Mouse (Mus musculus): ENCODE measurements around the gene Wdr37. TPM values are rescaled to one million over a fixed set of nuclear protein-coding genes. Genes with fewer than 3 reads are reported as not detected.

Wdr37 gene
- total and polyA plus RNA-seq, 2 experiments from 2014 or later = 15.7 to 16.3 TPM

- Histone ChIP-seq H3K27me3 (ENCODE audit: control insufficient read depth, insufficient read depth, low read length) (no peaks in the 10 kb centered on the region), H3K9me3 (replicated peaks; ENCODE audit: control insufficient read depth, low read length) (no peaks in the 10 kb centered on the region), H3K27ac (ENCODE audit: low read depth) (no peak overlapping the region), H3K4me1 (ENCODE audit: control insufficient read depth, insufficient read depth) (no peaks in the 10 kb centered on the region), H3K36me3 (replicated peaks; ENCODE audit: control insufficient read depth, insufficient read depth, low read length) (peaks cover 56% of the 10 kb centered on the region), H3K9ac (replicated peaks; ENCODE audit: low read depth, low read length) (no peak overlapping the region), H3K4me3 (ENCODE audit: low read depth, low read length) (no peak overlapping the region), H3K4me2 (ENCODE audit: low read depth, low read length) (no peak overlapping the region)
- TF ChIP-seq CTCF (IDR thresholded peaks at IDR 0.05; ENCODE audit: low read depth) (no peak), EP300 (IDR thresholded peaks at IDR 0.05; ENCODE audit: low read depth) (no peak)
- ATAC-seq (ENCODE audit: insufficient read depth, low read depth) (no peak), DNase-seq (ENCODE audit: low spot score) (no peak)
These were observed 41.0 kb downstream of the Wdr37 start for GRCm38 (mm10) chr13:8830696-8831095.

GRCm38 (mm10) chr13:8829784-8830183 lies 41.9 kb downstream of the Wdr37 start:
- Histone ChIP-seq H3K27me3 (ENCODE audit: control insufficient read depth, insufficient read depth, low read length) (no peaks in the 10 kb centered on the region), H3K9me3 (replicated peaks; ENCODE audit: control insufficient read depth, low read length) (no peaks in the 10 kb centered on the region), H3K36me3 (replicated peaks; ENCODE audit: control insufficient read depth, insufficient read depth, low read length) (peaks cover 53% of the 10 kb centered on the region), H3K4me2 (ENCODE audit: low read depth, low read length) (no peak overlapping the region), H3K9ac (replicated peaks; ENCODE audit: low read depth, low read length) (no peak overlapping the region), H3K4me3 (ENCODE audit: low read depth, low read length) (no peak overlapping the region), H3K27ac (ENCODE audit: low read depth) (no peak overlapping the region), H3K4me1 (ENCODE audit: control insufficient read depth, insufficient read depth) (no peaks in the 10 kb centered on the region)
- DNase-seq (ENCODE audit: low spot score) (no peak), ATAC-seq (ENCODE audit: insufficient read depth, low read depth) (no peak)
- no peak for TF ChIP-seq EP300 (IDR thresholded peaks at IDR 0.05; ENCODE audit: low read depth)
- TF ChIP-seq CTCF (IDR thresholded peaks at IDR 0.05; ENCODE audit: low read depth) = no peak
- 80% methylated on average over 5 of the region's 5 CpGs for WGBS

GRCm38 (mm10) chr13:8828946-8829345 lies 42.8 kb downstream of the Wdr37 start:
- H3K9ac ChIP-seq (replicated peaks; ENCODE audit: low read depth, low read length) = no peak overlapping the region
- no peak for ATAC-seq (ENCODE audit: insufficient read depth, low read depth)
- H3K4me2 ChIP-seq (ENCODE audit: low read depth, low read length) = no peak overlapping the region
- no peak overlapping the region for H3K4me3 ChIP-seq (ENCODE audit: low read depth, low read length)
- WGBS = 83% methylated on average over 1 of the region's 1 CpGs
- no peaks in the 10 kb centered on the region for H3K9me3 ChIP-seq (replicated peaks; ENCODE audit: control insufficient read depth, low read length)
- peaks cover 44% of the 10 kb centered on the region for H3K36me3 ChIP-seq (replicated peaks; ENCODE audit: control insufficient read depth, insufficient read depth, low read length)
- no peak for TF ChIP-seq EP300 (IDR thresholded peaks at IDR 0.05; ENCODE audit: low read depth)
- TF ChIP-seq CTCF (IDR thresholded peaks at IDR 0.05; ENCODE audit: low read depth) = no peak
- H3K27me3 ChIP-seq (ENCODE audit: control insufficient read depth, insufficient read depth, low read length) = no peaks in the 10 kb centered on the region
- no peaks in the 10 kb centered on the region for H3K4me1 ChIP-seq (ENCODE audit: control insufficient read depth, insufficient read depth)
- H3K27ac ChIP-seq (ENCODE audit: low read depth) = no peak overlapping the region
- no peak for DNase-seq (ENCODE audit: low spot score)

GRCm38 (mm10) chr13:8823546-8823945 lies 48.2 kb downstream of the Wdr37 start:
- Histone ChIP-seq H3K9ac (replicated peaks; ENCODE audit: low read depth, low read length) (no peak overlapping the region), H3K4me2 (ENCODE audit: low read depth, low read length) (no peak overlapping the region), H3K27ac (ENCODE audit: low read depth) (no peak overlapping the region), H3K4me3 (ENCODE audit: low read depth, low read length) (no peak overlapping the region), H3K27me3 (ENCODE audit: control insufficient read depth, insufficient read depth, low read length) (no peaks in the 10 kb centered on the region), H3K9me3 (replicated peaks; ENCODE audit: control insufficient read depth, low read length) (no peaks in the 10 kb centered on the region), H3K36me3 (replicated peaks; ENCODE audit: control insufficient read depth, insufficient read depth, low read length) (peaks cover 48% of the 10 kb centered on the region), H3K4me1 (ENCODE audit: control insufficient read depth, insufficient read depth) (no peaks in the 10 kb centered on the region)
- WGBS = 73% methylated on average over 8 of the region's 8 CpGs
- DNase-seq (ENCODE audit: low spot score) (no peak), ATAC-seq (ENCODE audit: insufficient read depth, low read depth) (no peak)
- TF ChIP-seq EP300 (IDR thresholded peaks at IDR 0.05; ENCODE audit: low read depth) = no peak
- no peak for TF ChIP-seq CTCF (IDR thresholded peaks at IDR 0.05; ENCODE audit: low read depth)

GRCm38 (mm10) chr13:8823120-8823519 lies 48.6 kb downstream of the Wdr37 start:
- Histone ChIP-seq H3K27me3 (ENCODE audit: control insufficient read depth, insufficient read depth, low read length) (no peaks in the 10 kb centered on the region), H3K27ac (ENCODE audit: low read depth) (no peak overlapping the region), H3K9ac (replicated peaks; ENCODE audit: low read depth, low read length) (no peak overlapping the region), H3K4me1 (ENCODE audit: control insufficient read depth, insufficient read depth) (no peaks in the 10 kb centered on the region), H3K4me2 (ENCODE audit: low read depth, low read length) (no peak overlapping the region), H3K36me3 (replicated peaks; ENCODE audit: control insufficient read depth, insufficient read depth, low read length) (peaks cover 49% of the 10 kb centered on the region), H3K9me3 (replicated peaks; ENCODE audit: control insufficient read depth, low read length) (no peaks in the 10 kb centered on the region), H3K4me3 (ENCODE audit: low read depth, low read length) (no peak overlapping the region)
- DNase-seq (ENCODE audit: low spot score) (no peak), ATAC-seq (ENCODE audit: insufficient read depth, low read depth) (no peak)
- WGBS = 84% methylated on average over 6 of the region's 6 CpGs
- TF ChIP-seq EP300 (IDR thresholded peaks at IDR 0.05; ENCODE audit: low read depth) (no peak), CTCF (IDR thresholded peaks at IDR 0.05; ENCODE audit: low read depth) (no peak)

- DNase-seq (ENCODE audit: low spot score) (no peak), ATAC-seq (ENCODE audit: insufficient read depth, low read depth) (no peak)
- no peak overlapping the region for H3K4me2 ChIP-seq (ENCODE audit: low read depth, low read length)
- peaks cover 58% of the 10 kb centered on the region for H3K36me3 ChIP-seq (replicated peaks; ENCODE audit: control insufficient read depth, insufficient read depth, low read length)
- H3K4me1 ChIP-seq (ENCODE audit: control insufficient read depth, insufficient read depth) = no peaks in the 10 kb centered on the region
- no peaks in the 10 kb centered on the region for H3K9me3 ChIP-seq (replicated peaks; ENCODE audit: control insufficient read depth, low read length)
- H3K4me3 ChIP-seq (ENCODE audit: low read depth, low read length) = no peak overlapping the region
- 94% methylated on average over 4 of the region's 4 CpGs for WGBS
- H3K27me3 ChIP-seq (ENCODE audit: control insufficient read depth, insufficient read depth, low read length) = no peaks in the 10 kb centered on the region
- no peak overlapping the region for H3K27ac ChIP-seq (ENCODE audit: low read depth)
- H3K9ac ChIP-seq (replicated peaks; ENCODE audit: low read depth, low read length) = no peak overlapping the region
- TF ChIP-seq EP300 (IDR thresholded peaks at IDR 0.05; ENCODE audit: low read depth) = no peak
- no peak for TF ChIP-seq CTCF (IDR thresholded peaks at IDR 0.05; ENCODE audit: low read depth)
These were observed 49.5 kb downstream of the Wdr37 start for GRCm38 (mm10) chr13:8822201-8822600.

Measured in heart, postnatal 0 days (tissue).